Mouse (Mus musculus) CH12.LX (cell line): ENCODE results near the gene Ptpn6.

ENCODE experiments used
- BHLHE40 ChIP-seq: IDR thresholded peaks from 2 replicates; pipeline ENCODE4 v1.6.1; 2011; ENCODE audit warnings: mild to moderate bottlenecking, low read depth, low read length, improper control_type of control experiment
- CTCF ChIP-seq, 2 experiments: IDR thresholded peaks in 1 of 2; conservative IDR thresholded peaks in 1 of 2; 2 replicates each; pipeline ENCODE4 v1.5.1; 2011 to 2012; ENCODE audit warnings: low read depth in 2 of 2, low read length in 2 of 2, improper control_type of control experiment in 1 of 2, inconsistent platforms in 1 of 2, mild to moderate bottlenecking in 1 of 2, moderate library complexity in 1 of 2
- ELF1 ChIP-seq: IDR thresholded peaks from 2 replicates; pipeline ENCODE4 v1.6.1; 2014; ENCODE audit warnings: low read depth, mild to moderate bottlenecking, inconsistent platforms, low read length, improper control_type of control experiment
- EP300 ChIP-seq: IDR thresholded peaks from 2 replicates; pipeline ENCODE4 v1.6.1; 2011; ENCODE audit warnings: low read length, improper control_type of control experiment
- KAT2A ChIP-seq: IDR thresholded peaks from 2 replicates; pipeline ENCODE4 v1.6.1; 2012; ENCODE audit warnings: low read length, improper control_type of control experiment, inconsistent platforms; ENCODE audit not compliant: insufficient replicate concordance
- POLR2A ChIP-seq: IDR thresholded peaks from 2 replicates; pipeline ENCODE4 v1.6.1; 2011; ENCODE audit warnings: low read depth, mild to moderate bottlenecking, improper control_type of control experiment, low read length
- POLR2AphosphoS2 ChIP-seq: IDR thresholded peaks from 2 replicates; pipeline ENCODE4 v1.6.1; 2011; ENCODE audit warnings: low read depth, low read length, improper control_type of control experiment
- SMC3 ChIP-seq: IDR thresholded peaks from 2 replicates; pipeline ENCODE4 v1.6.1; 2011; ENCODE audit warnings: low read depth, low read length, improper control_type of control experiment

DNA sequence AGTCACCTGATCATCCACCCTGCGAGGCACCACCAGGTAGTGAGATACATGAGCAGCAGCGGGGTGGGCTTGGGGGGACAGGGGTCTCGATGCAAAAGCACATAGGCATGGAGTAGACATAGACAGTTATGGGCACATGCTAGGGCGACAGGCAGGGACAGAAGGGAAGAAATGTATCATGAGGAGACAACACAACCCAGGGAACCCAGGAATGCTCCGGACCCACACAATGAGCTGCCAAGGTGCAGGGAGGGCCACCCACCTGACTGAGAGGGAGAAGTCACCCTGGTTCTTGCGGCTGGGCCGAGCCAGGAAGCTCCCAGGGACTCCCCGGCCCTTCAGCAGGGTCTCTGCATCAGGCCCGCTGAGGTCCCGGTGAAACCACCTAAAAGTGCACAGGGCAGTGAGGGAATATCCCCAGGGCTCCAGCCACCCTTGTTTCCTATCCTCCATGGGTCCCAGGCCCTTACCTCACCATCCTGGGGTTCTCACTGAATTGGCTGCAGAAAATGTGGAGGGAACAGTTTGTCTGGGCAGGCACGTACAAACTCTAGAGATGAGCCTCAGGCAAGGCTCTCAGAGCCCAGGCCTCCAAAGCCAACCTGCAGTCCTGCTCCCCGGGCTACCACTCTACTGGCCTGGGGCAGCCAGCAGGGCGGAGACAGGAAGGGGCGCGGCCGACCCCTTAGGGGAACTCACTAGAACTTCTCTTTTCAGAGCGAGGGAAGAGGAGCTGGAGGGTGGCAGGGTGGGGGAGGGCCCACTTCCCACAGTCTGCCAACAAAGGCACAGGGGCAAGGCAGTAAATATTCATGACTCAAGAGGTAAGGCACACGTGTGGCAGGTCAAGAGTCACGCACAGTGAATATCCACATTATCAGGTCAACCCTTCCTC is 5.8 kb downstream of the Ptpn6 start:
- TF ChIP-seq CTCF (conservative IDR thresholded peaks at IDR 0.05 in 1 of 2, IDR thresholded peaks at IDR 0.05 in 1 of 2; ENCODE audit: low read depth in 2 of 2, low read length in 2 of 2) = no peak
- TF ChIP-seq EP300 = peak; percentile 46; the same call in 1 of the 2 replicates
- TF ChIP-seq SMC3 = 0 out of 2 replicates have a peak, but pooled peaks have one; percentile 14
- peak; percentile 91 for TF ChIP-seq POLR2A
- TF ChIP-seq KAT2A = 0 out of 2 replicates have a peak, but pooled peaks have one; percentile 57
- TF ChIP-seq ELF1 = peak; percentile 77
- peak; percentile 96 for TF ChIP-seq BHLHE40
- peak; percentile 89 for TF ChIP-seq POLR2AphosphoS2
